Mouse (Mus musculus) inflammation-experienced regulatory T-cells (primary cell): ENCODE data around the gene Col6a6. TPM values are rescaled to one million over a fixed set of nuclear protein-coding genes. Genes with fewer than 3 reads are reported as not detected.

Experiments
- polyA plus RNA-seq, 2 experiments: library from polyadenylated mRNA; unstranded; fragments of 100-300 nt; shearing (Covaris generic); gene quantifications; one replicate each; pipeline ENCODE4 v1.2.1; 2017

Col6a6 gene
- under 1 TPM; 0.08 to 0.33 TPM for polyA plus RNA-seq

GRCm38 (mm10) chr9:105827791-105828385, at the start of gene Col6a6:
Col6a6 (minus strand) TSS chr9:105828160.

GRCm38 (mm10) chr9:105642460-105643371, 185.2 kb downstream of the Col6a6 start, which contains the start of gene Pik3r4:
Pik3r4 (plus strand) TSS chr9:105642978.

Other genes starting within 250 kb of the Col6a6 start
- gene Pik3r4, start 185.2 kb downstream of the Col6a6 start, polyA plus RNA-seq: 10 to 100 TPM; 34.4 to 35.8 TPM
- under 1 TPM in 1 of 2 experiments, not detected in 1; 0.10 TPM for gene Col6a5, start 132.5 kb upstream of the Col6a6 start, polyA plus RNA-seq